Mouse (Mus musculus): Measurements from ENCODE around the gene Ttc7.

GRCm38 (mm10) chr17:87323215-87323614, 40.5 kb downstream of the Ttc7 start:
- TF ChIP-seq POLR2A (IDR thresholded peaks at IDR 0.05; ENCODE audit: borderline replicate concordance, extremely low read depth, insufficient read depth, insufficient read length, poor library complexity, severe bottlenecking) (no peak), CTCF (IDR thresholded peaks at IDR 0.05; ENCODE audit: borderline replicate concordance, extremely low read depth, insufficient read depth, insufficient read length) (no peak)

Measured in brain, embryonic 14.5 days (tissue).